Mouse (Mus musculus) erythroblast, embryonic 14.5 days (primary cell): ENCODE results near the gene Kdm7a.

Source experiments
- GATA1 ChIP-seq: IDR thresholded peaks from 2 replicates; pipeline ENCODE4 v1.6.1; 2012; ENCODE audit warnings: low read length, inconsistent platforms, mixed read lengths
- TAL1 ChIP-seq: IDR thresholded peaks from 3 replicates; pipeline ENCODE4 v1.6.1; 2012; ENCODE audit warnings: low read length, inconsistent platforms, mixed read lengths

DNA sequence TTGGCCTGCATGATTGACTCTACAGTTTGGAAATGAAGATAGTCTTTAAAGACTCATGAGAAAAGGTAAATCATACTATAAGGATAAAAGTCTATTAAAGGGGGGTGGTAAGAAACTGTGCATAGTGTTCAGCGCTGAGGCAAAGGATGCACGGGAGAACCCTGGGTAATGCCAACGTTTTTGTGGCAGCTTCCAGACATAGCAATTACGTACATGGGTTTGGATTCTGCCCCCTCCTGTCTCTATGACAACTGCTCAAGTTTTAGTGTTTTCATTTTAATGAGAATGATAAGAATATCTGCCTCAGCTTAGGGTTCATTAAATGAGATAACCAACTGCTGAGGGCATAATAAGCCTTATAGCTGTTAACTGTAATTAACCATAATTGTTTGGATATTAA, 3.1 kb upstream of the Kdm7a start:
- TF ChIP-seq TAL1 (no peak), GATA1 (no peak)
